Mouse (Mus musculus): Measurements from ENCODE around the gene Gm20509. TPM values are rescaled to one million over a fixed set of nuclear protein-coding genes. Genes with fewer than 3 reads are reported as not detected.
A peak's percentile ranks its signal among the peaks of the same experiment; 100 is the strongest.
"Not testable (repeated sequence)": the region's sequence is repeated elsewhere in the genome, so short reads cannot be mapped to it uniquely, and the experiment has no call there.

Gm20509 gene
- not detected in 2 replicates for polyA plus RNA-seq (2016; fragmentation: Nextera tagmentation; extraction: Ambion mirVana)

- DNase-seq (ENCODE audit: low spot score): no peak
- Histone ChIP-seq H3K36me3 (replicated peaks) (no peaks in the 10 kb centered on the region), H3K27ac (replicated peaks) (peak within 1 kb of the TSS; percentile 83), H3K4me1 (peaks cover 12% of the 10 kb centered on the region), H3K9me3 (no peaks in the 10 kb centered on the region), H3K4me3 (peak within 1 kb of the TSS; percentile 64), H3K27me3 (replicated peaks; ENCODE audit: low read depth, poor library complexity, severe bottlenecking) (peaks cover 57% of the 10 kb centered on the region)
- WGBS: 90% methylated on average over 4 of the region's 4 CpGs
These were observed at the start of gene Gm20509 for GRCm38 (mm10) chr9:73102181-73102580. TSS of gene Gm20509 (plus strand) at chr9:73102470.

GRCm38 (mm10) chr9:73055441-73055911 is 46.8 kb upstream of the Gm20509 start:
- peaks cover 10% of the 10 kb centered on the region; the same call in 1 of the 2 replicates for H3K4me1 ChIP-seq
- H3K36me3 ChIP-seq (replicated peaks): no peaks in the 10 kb centered on the region
- no peak overlapping the region for H3K4me3 ChIP-seq
- H3K9me3 ChIP-seq: no peaks in the 10 kb centered on the region
- DNase-seq (ENCODE audit: low spot score): no peak
- no peaks in the 10 kb centered on the region for H3K27me3 ChIP-seq (replicated peaks; ENCODE audit: low read depth, poor library complexity, severe bottlenecking)
- WGBS: 66% methylated on average over 10 of the region's 10 CpGs
- no peak overlapping the region for H3K27ac ChIP-seq (replicated peaks)

- no peaks in the 10 kb centered on the region for H3K27me3 ChIP-seq (replicated peaks; ENCODE audit: low read depth, poor library complexity, severe bottlenecking)
- H3K4me1 ChIP-seq: peaks cover 17% of the 10 kb centered on the region
- no peaks in the 10 kb centered on the region for H3K36me3 ChIP-seq (replicated peaks)
- H3K9me3 ChIP-seq: no peaks in the 10 kb centered on the region
- H3K27ac ChIP-seq (replicated peaks): no peak overlapping the region
- DNase-seq (ENCODE audit: low spot score): no peak
- H3K4me3 ChIP-seq: no peak overlapping the region
- WGBS: 90% methylated on average over 4 of the region's 4 CpGs
These were observed 43.0 kb upstream of the Gm20509 start for GRCm38 (mm10) chr9:73059224-73059623.

GRCm38 (mm10) chr9:73063621-73064290 is 38.5 kb upstream of the Gm20509 start:
- H3K27ac ChIP-seq (replicated peaks): peak overlapping the region; percentile 72
- no peaks in the 10 kb centered on the region for H3K27me3 ChIP-seq (replicated peaks; ENCODE audit: low read depth, poor library complexity, severe bottlenecking)
- peak overlapping the region; percentile 43 for H3K4me3 ChIP-seq
- peaks cover 36% of the 10 kb centered on the region for H3K4me1 ChIP-seq
- DNase-seq (ENCODE audit: low spot score): peak; percentile 70
- WGBS: 15% methylated on average over 15 of the region's 15 CpGs
- H3K9me3 ChIP-seq: no peaks in the 10 kb centered on the region
- no peaks in the 10 kb centered on the region for H3K36me3 ChIP-seq (replicated peaks)

DNA sequence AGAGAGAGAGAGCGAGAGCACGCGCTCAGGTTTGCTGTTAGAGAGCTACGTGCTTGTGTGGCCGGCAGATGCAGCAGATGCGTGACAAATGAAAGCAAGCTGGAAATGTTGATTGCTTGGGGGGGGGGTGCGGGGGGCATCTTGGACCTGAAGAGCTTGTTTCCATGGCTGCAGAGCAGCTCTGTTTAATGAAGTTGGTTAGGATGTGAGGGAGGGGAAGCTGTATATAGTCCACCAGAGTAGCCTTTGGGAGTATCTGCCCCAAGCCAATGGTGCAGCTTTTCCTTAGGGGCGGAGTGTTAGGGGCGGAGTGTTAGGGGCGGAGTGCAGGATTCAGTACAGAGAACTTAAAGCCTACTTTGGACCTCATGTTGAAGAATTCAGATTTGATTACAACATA is 35.2 kb upstream of the Gm20509 start:
- Histone ChIP-seq H3K27me3 (replicated peaks; ENCODE audit: low read depth, poor library complexity, severe bottlenecking) (no peaks in the 10 kb centered on the region), H3K4me1 (peaks cover 36% of the 10 kb centered on the region), H3K4me3 (peak overlapping the region; percentile 37), H3K36me3 (replicated peaks) (no peaks in the 10 kb centered on the region), H3K9me3 (no peaks in the 10 kb centered on the region; the same call in 1 of the 2 replicates), H3K27ac (replicated peaks) (peak overlapping the region; percentile 65)
- 22% methylated on average over 10 of the region's 10 CpGs for WGBS
- peak; percentile 72 for DNase-seq (ENCODE audit: low spot score)

GRCm38 (mm10) chr9:73068230-73068679 is 34.0 kb upstream of the Gm20509 start:
- H3K9me3 ChIP-seq: no peaks in the 10 kb centered on the region; the same call in 1 of the 2 replicates
- H3K4me1 ChIP-seq: peaks cover 35% of the 10 kb centered on the region
- 0 out of 2 replicates have a peak overlapping the region, but pooled peaks have one; percentile 57 for H3K27ac ChIP-seq (replicated peaks)
- no peaks in the 10 kb centered on the region for H3K36me3 ChIP-seq (replicated peaks)
- WGBS: 70% methylated on average over 6 of the region's 6 CpGs
- H3K4me3 ChIP-seq: no peak overlapping the region
- no peaks in the 10 kb centered on the region for H3K27me3 ChIP-seq (replicated peaks; ENCODE audit: low read depth, poor library complexity, severe bottlenecking)
- no peak for DNase-seq (ENCODE audit: low spot score)

DNA sequence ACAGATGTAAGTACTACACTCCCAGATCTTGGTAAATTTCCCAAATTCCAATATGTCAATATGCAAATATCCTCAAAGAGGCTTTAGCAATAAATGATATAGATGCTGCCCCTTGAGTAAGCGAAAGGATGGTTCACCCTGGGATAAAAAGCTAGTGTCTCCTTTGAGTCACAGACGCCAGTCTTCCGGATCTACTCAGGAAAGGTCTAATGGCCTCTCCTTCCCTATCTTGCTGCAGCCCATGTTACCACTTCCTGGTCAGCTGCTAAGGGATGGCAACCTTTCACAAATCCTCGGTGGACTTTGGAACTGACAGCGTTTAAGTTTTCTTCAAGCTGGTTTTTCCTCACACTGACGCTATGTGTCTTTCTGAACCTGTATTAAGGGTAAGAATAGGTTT is 33.6 kb upstream of the Gm20509 start:
- no peak overlapping the region for H3K27ac ChIP-seq (replicated peaks)
- H3K9me3 ChIP-seq: no peaks in the 10 kb centered on the region; the same call in 1 of the 2 replicates
- 87% methylated on average over 6 of the region's 6 CpGs for WGBS
- no peaks in the 10 kb centered on the region for H3K27me3 ChIP-seq (replicated peaks; ENCODE audit: low read depth, poor library complexity, severe bottlenecking)
- no peak for DNase-seq (ENCODE audit: low spot score)
- peaks cover 30% of the 10 kb centered on the region for H3K4me1 ChIP-seq
- no peaks in the 10 kb centered on the region for H3K36me3 ChIP-seq (replicated peaks)
- H3K4me3 ChIP-seq: no peak overlapping the region

- WGBS: 73% methylated on average over 10 of the region's 10 CpGs
- H3K4me3 ChIP-seq: no peak overlapping the region
- no peak overlapping the region for H3K27ac ChIP-seq (replicated peaks)
- H3K9me3 ChIP-seq: no peaks in the 10 kb centered on the region; the same call in 1 of the 2 replicates
- no peaks in the 10 kb centered on the region for H3K27me3 ChIP-seq (replicated peaks; ENCODE audit: low read depth, poor library complexity, severe bottlenecking)
- no peaks in the 10 kb centered on the region for H3K36me3 ChIP-seq (replicated peaks)
- H3K4me1 ChIP-seq: peaks cover 18% of the 10 kb centered on the region
- DNase-seq (ENCODE audit: low spot score): no peak
These were observed 31.2 kb upstream of the Gm20509 start for GRCm38 (mm10) chr9:73070971-73071659.

DNA sequence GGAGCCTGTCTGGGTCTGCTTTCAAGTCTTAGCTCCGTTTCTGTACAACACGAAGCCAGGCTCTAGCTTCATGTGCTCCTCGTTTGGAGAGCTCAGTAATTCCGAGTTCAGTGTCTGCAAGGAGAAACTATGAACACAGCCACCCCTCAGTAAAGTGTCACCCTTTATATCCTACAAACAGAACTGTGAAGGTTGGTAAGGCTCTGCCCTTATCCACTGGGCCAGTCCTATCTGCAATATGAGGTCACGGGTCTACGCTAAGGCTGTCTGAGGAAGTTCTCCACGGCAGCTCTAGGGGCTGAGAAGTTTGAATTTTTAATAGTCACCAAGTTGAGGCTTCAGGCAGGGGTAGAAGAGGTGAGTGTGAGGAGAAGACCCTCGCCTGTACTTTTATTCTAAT is 29.8 kb upstream of the Gm20509 start:
- Histone ChIP-seq H3K9me3 (no peaks in the 10 kb centered on the region; the same call in 1 of the 2 replicates), H3K27ac (replicated peaks) (no peak overlapping the region), H3K4me3 (no peak overlapping the region), H3K4me1 (peaks cover 10% of the 10 kb centered on the region), H3K36me3 (replicated peaks) (no peaks in the 10 kb centered on the region), H3K27me3 (replicated peaks; ENCODE audit: low read depth, poor library complexity, severe bottlenecking) (no peaks in the 10 kb centered on the region)
- WGBS: 84% methylated on average over 8 of the region's 8 CpGs
- DNase-seq (ENCODE audit: low spot score): no peak

GRCm38 (mm10) chr9:73073169-73073568 is 29.1 kb upstream of the Gm20509 start:
- no peaks in the 10 kb centered on the region for H3K27me3 ChIP-seq (replicated peaks; ENCODE audit: low read depth, poor library complexity, severe bottlenecking)
- no peak overlapping the region for H3K4me3 ChIP-seq
- no peaks in the 10 kb centered on the region for H3K36me3 ChIP-seq (replicated peaks)
- WGBS: 90% methylated on average over 5 of the region's 5 CpGs
- DNase-seq (ENCODE audit: low spot score): no peak
- H3K4me1 ChIP-seq: peaks cover 3% of the 10 kb centered on the region
- no peak overlapping the region for H3K27ac ChIP-seq (replicated peaks)
- H3K9me3 ChIP-seq: no peaks in the 10 kb centered on the region; the same call in 1 of the 2 replicates

- 90% methylated on average over 11 of the region's 12 CpGs for WGBS
- H3K27me3 ChIP-seq (replicated peaks; ENCODE audit: low read depth, poor library complexity, severe bottlenecking); H3K9me3 ChIP-seq; H3K4me3 ChIP-seq; H3K4me1 ChIP-seq; DNase-seq (ENCODE audit: low spot score); H3K27ac ChIP-seq (replicated peaks); H3K36me3 ChIP-seq (replicated peaks): not testable (repeated sequence)
These were observed 22.9 kb upstream of the Gm20509 start for GRCm38 (mm10) chr9:73079349-73079748.

GRCm38 (mm10) chr9:73079801-73080325 is 22.4 kb upstream of the Gm20509 start:
- H3K27ac ChIP-seq (replicated peaks): no peak overlapping the region
- WGBS: 38% methylated on average over 7 of the region's 7 CpGs
- no peaks in the 10 kb centered on the region for H3K4me1 ChIP-seq
- H3K36me3 ChIP-seq (replicated peaks): no peaks in the 10 kb centered on the region
- DNase-seq (ENCODE audit: low spot score): no peak
- H3K9me3 ChIP-seq: no peaks in the 10 kb centered on the region
- no peaks in the 10 kb centered on the region for H3K27me3 ChIP-seq (replicated peaks; ENCODE audit: low read depth, poor library complexity, severe bottlenecking)
- no peak overlapping the region for H3K4me3 ChIP-seq

All from embryonic facial prominence, embryonic 10.5 days (tissue).